Mouse (Mus musculus): ENCODE results near the gene U2surp. TPM values are rescaled to one million over a fixed set of nuclear protein-coding genes. Genes with fewer than 3 reads are reported as not detected.
"Not testable (repeated sequence)": the region's sequence is repeated elsewhere in the genome, so short reads cannot be mapped to it uniquely, and the experiment has no call there.

U2surp gene
- total RNA-seq, 2 experiments from 2014 or later = 116 to 251 TPM

DNA sequence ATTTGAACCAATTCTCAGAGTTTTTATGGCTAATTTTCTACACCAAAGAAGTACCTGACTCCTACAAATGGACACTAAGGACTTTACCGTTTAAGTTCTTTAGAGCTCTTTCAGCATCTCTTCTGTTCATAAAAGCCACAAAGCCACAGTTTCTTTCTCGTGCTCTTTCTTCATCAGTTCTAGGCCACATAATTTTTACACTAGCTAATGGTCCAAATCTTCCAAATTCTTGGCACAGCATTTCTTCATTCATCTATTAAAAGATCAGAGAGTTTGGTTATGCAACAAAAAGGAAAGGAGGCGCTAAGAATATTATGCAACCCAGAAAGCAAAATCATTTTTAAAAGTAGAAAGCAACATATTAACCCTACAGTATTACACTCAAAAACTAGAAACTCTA is 21.8 kb downstream of the U2surp start:
- ATAC-seq (replicated peaks; ENCODE audit: low FRiP score, low TSS enrichment, poor library complexity, severe bottlenecking) = no peak

- ATAC-seq (replicated peaks; ENCODE audit: low FRiP score, low TSS enrichment, poor library complexity, severe bottlenecking) = no peak
Measured at GRCm38 (mm10) chr9:95488861-95489260, 22.9 kb downstream of the U2surp start.

- no peak for ATAC-seq (replicated peaks; ENCODE audit: low FRiP score, low TSS enrichment, poor library complexity, severe bottlenecking)
Measured at GRCm38 (mm10) chr9:95479981-95480380, 31.8 kb downstream of the U2surp start.

DNA sequence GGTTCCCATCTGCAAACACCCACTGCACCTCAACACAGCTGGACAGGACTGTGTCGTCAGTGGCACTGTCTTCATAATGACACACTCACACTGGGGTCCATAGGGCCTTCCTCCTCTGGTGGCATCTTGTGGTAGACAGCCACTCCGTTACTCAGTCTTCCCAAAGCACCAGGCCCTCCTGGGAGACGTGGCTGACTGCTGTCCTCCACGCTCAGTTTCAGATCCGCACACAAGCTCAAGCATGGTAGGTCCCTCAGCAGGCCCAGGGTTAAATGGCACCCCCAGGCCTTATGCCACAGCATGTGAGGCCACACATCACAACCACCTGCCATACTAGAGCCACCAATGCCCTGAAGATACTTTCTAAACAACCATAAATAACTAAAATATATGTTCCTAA is 33.4 kb downstream of the U2surp start:
- no peak for ATAC-seq (replicated peaks; ENCODE audit: low FRiP score, low TSS enrichment, poor library complexity, severe bottlenecking)

DNA sequence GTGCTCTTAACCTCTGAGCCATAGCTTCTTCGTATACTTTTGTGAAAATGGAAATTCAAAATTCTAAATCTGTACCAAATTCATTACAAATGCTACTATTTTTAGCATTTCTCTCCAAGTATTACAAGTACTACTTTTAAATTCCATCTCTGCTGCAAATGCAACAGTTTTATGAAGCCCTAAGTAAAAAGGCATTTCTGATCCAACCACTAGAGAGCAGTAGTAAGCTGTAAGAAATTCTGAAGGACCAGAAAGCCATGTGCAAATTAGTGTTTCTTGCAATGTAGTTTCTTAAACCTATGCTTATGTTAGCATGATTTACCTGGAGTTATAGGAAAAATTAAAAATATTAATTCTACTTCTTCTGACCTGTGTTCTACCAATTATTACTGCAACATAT is 38.9 kb downstream of the U2surp start:
- no peak for ATAC-seq (replicated peaks; ENCODE audit: low FRiP score, low TSS enrichment, poor library complexity, severe bottlenecking)

DNA sequence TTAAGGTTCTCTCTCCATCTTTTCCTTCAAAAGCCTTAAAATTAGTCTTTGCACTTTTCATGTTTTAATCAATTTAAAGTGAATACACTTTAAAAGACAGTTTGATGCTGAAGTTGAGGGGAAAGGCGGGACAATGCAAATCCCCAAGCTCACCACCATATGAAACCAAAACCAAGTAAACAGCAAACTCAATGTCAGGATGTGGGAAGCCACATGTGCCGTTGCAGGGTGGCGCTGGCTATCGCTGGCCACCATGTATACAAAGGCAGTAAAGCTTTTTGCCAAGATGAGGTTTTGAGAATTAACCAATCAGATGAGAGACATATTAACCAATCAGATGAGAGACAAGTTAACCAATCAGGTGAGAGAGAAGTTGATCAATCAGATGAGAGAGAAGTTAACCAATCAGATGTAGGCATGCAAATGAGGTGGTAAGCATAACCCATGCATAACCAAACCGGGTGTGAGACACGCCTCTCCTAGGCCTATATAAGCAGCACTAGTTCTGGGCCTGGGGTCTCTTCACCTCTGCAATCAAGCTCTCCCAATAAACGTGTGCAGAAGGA is 42.7 kb downstream of the U2surp start:
- ATAC-seq (replicated peaks; ENCODE audit: low FRiP score, low TSS enrichment, poor library complexity, severe bottlenecking) = not testable (repeated sequence)

DNA sequence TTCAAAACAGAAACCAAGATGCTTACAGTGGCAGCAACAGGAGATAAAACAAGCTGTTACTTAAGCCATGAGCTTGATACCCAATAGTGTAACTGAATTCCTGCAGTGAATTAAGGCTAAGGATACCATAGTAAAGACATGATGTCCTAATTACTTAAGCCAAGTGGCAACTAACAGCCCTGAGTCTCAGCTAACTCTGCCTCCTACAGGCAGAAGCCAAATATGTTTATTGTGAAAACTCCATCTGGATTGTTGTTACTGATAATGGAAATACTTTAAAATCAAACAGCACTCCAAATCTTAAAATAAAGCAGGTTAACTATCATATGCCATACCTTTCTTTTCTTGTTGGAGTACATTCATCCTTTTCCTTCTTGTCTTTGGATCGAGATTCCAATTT is 47.8 kb downstream of the U2surp start:
- ATAC-seq (replicated peaks; ENCODE audit: low FRiP score, low TSS enrichment, poor library complexity, severe bottlenecking) = no peak

- no peak for ATAC-seq (replicated peaks; ENCODE audit: low FRiP score, low TSS enrichment, poor library complexity, severe bottlenecking)
Measured at GRCm38 (mm10) chr9:95451931-95452330, 59.9 kb downstream of the U2surp start.

DNA sequence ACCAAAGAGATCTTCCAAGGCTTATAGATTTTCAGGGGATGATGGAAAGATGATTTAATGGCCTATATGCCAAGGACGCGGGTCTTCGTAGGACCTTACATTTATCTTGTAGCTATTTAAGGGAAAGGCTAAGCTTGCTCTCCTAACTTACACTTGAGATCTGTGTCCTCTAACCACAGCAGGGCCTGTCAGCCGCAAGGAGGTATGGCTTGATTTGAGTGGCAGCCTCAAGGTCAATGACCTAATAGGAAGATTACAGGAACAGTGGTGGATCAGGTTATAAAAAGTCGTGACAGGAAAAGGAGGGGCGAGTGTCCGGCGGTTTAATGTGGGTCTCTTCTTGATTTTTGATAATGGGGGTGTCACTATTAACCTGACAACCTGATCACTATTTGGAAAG is 61.2 kb downstream of the U2surp start:
- ATAC-seq (replicated peaks; ENCODE audit: low FRiP score, low TSS enrichment, poor library complexity, severe bottlenecking) = no peak

DNA sequence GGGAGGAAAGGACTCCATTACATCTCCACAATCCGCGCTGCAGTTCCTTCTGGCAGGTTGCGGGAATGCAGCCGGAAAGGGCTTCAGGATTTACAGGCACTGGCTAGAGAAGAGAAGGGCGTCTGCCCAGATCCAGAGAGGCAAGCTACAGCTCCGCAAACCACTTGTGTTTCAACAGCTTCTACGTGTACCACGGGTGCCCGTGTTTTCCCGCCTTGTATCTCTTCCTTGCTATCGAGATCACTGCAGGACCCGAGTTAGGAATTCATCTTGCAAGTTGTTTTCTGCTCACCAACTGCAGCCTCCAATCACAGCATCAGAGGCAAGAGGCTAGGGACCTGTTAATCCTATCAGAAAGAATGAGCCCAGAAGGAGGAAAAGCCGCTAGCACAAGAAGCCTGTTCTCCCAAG is 69.5 kb downstream of the U2surp start:
- ATAC-seq (replicated peaks; ENCODE audit: low FRiP score, low TSS enrichment, poor library complexity, severe bottlenecking) = no peak

DNA sequence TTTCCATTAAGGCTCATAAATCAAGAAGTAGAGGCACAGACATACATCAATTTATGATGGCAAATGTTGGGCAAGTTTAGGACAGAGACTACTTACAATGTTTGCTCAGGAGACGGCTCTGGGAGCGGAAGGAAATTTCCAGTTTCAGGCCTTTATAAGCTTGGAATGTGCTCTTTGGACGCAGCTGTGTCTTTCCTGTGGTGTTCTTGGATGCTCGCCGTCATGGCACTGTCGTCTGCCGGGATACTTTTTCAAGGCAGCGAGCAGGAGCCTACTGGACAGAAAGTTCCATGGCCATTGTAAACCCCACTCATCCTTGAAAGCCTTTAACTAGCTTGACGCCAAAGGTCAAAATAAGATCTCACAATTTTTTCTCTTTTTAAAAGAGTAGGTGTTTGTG is 73.9 kb downstream of the U2surp start:
- no peak for ATAC-seq (replicated peaks; ENCODE audit: low FRiP score, low TSS enrichment, poor library complexity, severe bottlenecking)

DNA sequence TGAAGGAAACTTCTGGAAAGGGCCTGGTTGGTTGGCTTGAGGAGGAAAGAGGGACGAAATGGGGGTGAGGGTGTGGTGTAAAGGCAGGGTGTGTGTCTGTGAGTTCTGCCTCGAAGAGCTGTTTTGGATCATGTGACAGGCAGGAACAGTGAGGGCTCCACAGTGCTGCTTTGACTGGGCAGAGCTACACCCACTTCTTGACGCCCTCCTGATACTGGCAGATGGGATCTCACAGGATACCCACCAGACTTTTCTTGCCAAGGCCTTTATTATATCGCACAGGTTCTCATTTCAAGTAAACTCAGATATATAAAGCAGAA is 75.5 kb downstream of the U2surp start:
- ATAC-seq (replicated peaks; ENCODE audit: low FRiP score, low TSS enrichment, poor library complexity, severe bottlenecking) = no peak

DNA sequence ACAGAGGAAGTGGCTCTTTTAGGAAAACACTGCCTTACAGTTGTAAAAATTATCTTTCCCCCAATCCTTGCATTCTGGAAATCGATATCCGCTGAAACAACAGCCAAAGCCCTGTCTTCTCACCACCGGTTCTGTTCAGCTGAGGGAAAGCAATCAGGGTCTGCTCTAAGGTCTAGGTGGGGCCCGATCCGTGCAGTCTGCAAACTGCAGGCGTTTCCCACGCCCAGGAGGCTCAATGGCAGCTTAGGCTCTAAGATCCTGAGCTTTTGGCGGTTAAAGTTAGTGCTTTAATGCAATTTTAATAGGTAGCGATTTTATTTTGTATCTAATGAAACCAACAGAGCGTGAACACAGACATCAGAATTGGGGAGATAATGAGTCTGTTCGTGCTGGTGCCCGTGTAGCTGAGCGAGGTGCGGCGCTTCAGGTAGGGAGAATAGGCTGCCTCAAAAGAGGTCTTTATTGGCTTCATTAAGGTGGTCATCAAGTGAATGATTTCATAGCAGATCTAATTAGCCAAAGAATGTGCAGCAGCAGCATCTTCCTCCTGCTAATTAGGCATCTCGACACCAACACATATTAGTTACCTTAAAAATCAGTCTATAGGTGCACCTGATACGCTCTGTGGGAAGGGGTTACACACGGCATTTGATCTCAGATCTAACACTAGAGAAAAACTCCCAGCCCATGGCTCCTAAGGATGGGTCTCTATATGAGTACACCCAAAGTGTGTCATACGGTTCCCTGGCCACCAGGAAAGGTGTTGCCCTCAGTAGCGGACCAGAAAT is 76.1 kb downstream of the U2surp start:
- no peak for ATAC-seq (replicated peaks; ENCODE audit: low FRiP score, low TSS enrichment, poor library complexity, severe bottlenecking)

DNA sequence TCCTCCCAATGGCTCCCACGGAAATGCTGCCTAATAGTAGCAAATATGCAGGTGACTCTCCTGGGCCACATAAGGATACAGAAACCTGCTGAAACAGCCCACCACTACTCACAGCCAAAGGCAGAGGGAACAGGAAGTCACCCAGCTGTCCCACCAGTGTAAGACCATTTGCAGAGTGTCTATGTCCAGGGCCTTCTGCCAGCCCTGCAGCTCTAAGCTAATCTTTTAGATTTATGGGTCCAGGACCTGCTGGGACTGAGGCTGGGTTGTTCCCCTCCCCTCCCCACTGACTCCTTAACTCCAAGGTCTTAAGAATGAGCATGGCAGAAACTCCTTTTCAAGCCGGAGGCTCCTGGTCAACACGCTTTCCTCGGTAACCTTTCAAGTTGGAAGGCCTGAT is 83.5 kb downstream of the U2surp start:
- no peak for ATAC-seq (replicated peaks; ENCODE audit: low FRiP score, low TSS enrichment, poor library complexity, severe bottlenecking)

DNA sequence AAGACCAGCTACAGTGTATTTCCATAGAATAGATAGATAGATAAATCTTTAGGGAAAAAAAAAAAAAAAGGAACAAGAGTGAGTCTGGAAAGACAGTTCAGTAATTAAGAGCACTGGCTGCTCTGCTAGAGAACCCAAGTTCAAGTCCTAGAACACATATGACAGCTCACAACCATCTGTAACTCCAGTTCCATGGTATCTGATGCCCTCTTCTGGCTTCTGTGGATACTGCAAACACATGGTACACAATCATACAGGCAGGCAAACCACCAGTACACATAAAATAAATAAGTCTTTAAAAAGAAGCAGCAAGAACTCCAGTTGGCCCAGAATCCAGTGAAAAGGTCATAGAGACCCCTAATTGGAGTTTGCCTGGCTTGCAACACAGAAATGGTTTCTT is 97.9 kb downstream of the U2surp start:
- ATAC-seq (replicated peaks; ENCODE audit: low FRiP score, low TSS enrichment, poor library complexity, severe bottlenecking) = no peak

GRCm38 (mm10) chr9:95412047-95412446 is 99.7 kb downstream of the U2surp start:
- no peak for ATAC-seq (replicated peaks; ENCODE audit: low FRiP score, low TSS enrichment, poor library complexity, severe bottlenecking)

GRCm38 (mm10) chr9:95407586-95408220 is 104.1 kb downstream of the U2surp start:
- no peak for ATAC-seq (replicated peaks; ENCODE audit: low FRiP score, low TSS enrichment, poor library complexity, severe bottlenecking)

Measured in megakaryocyte-erythroid progenitor cell, adult 5-6 weeks (primary cell).